Mouse (Mus musculus): ENCODE data around the gene Glrx5.

Gene Glrx5

GRCm38 (mm10) chr12:105032147-105032831, at the start of gene Glrx5:
Gene Glrx5 (plus strand): TSS chr12:105032688.
- DNase-seq (ENCODE audit: low spot score in 2 of 2) = peak; percentile 100

DNA sequence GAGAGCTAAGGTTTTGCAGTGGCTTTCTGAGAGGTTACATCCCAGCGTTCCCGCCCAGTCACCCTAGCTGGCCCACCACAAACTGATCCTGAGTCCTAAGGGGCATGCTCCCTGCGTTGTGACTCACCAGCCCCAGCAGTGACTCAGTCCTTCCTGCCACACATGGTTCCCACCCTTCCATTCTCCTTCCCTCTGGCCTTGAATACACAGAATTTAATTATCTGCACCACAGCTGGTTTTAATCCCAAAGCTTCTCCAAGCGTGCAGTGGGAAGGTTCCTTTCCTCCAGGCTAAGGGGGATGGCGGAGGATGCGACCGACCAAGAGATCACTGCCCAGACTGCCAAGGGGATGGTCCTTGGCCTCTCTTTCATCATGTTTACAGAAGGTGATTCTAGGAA, 49.0 kb upstream of the Glrx5 start:
- no peak for DNase-seq (ENCODE audit: low spot score in 2 of 2)

DNA sequence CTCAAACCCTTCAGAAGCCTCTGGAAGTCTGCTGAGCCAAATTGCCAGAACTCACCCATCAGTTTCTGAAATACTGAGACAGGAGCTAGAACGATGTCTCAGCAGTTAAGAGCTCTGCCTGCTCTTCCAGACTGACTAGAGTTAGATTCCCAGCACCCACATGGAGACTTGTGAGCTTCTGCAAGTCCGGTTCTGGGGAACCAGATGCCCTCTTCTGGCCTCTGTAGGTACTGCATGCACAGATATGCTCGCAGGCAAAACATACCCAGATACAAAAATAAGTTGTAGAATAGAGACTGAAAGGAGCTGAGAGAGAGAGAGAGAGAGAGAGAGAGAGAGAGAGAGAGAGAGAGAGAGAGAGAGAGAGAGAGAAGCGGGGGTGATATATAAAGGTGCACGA, 47.4 kb upstream of the Glrx5 start:
- no peak for DNase-seq (ENCODE audit: low spot score in 2 of 2)

DNA sequence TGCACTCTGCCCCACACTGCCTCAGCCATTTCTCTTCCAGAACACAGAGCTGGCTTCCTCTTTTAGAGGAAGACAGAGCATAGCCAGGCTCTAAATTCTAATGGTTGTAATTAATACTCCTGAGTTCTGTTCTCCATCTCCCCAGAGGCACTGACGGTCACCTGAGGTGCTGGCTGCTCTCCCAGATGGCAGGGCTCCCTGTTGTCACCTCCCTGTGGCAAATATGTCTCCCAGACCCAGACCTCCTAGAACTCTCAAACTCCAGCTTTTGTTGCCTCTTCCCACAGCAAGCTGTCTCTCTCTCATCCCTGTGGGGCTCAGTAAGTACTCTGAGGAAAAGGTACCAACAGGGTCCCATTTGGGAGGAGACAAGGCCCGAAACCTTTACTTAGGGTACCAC, 46.5 kb upstream of the Glrx5 start:
- no peak for DNase-seq (ENCODE audit: low spot score in 2 of 2)

GRCm38 (mm10) chr12:104986781-104987180, 45.7 kb upstream of the Glrx5 start:
- DNase-seq (ENCODE audit: low spot score in 2 of 2) = no peak

- no peak for DNase-seq (ENCODE audit: low spot score in 2 of 2)
Observed at GRCm38 (mm10) chr12:104987936-104988335, 44.6 kb upstream of the Glrx5 start.

DNA sequence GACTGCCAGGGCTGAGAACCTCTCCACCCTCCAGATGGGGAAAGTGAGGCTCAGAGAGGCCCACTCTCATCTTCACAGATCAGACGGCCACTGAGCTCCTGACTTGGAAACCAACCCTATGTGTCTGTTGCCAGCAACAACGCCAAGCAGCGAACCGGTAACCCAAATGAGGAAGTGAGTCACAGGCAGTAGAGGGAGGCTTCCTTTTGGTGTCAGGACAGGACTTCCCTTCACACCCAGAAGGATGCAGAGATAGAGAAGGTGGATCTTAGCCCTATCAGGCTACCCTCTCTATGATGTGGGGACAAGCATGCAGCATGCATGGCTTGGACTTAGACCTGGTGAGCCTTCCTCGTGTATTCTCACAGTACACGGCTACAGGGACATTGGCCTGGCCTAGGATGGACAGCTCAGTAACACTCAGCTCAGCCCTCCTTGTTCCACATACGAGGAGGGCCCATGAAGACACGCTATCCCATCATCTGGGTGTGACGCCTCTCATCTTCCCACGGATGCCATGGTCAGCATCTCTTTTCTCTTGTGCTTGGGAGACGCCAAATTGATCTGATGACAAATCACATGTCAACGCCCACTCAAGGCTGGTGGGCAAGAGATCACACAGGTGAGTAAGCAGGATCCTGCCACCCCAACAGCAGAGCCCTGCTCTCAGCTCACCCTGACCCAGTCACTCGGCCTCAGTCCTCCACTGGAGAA, 41.6 kb upstream of the Glrx5 start:
- no peak for DNase-seq (ENCODE audit: low spot score in 2 of 2)

- DNase-seq (ENCODE audit: low spot score in 2 of 2) = no peak
Observed at GRCm38 (mm10) chr12:104992123-104992741, 40.3 kb upstream of the Glrx5 start.

DNA sequence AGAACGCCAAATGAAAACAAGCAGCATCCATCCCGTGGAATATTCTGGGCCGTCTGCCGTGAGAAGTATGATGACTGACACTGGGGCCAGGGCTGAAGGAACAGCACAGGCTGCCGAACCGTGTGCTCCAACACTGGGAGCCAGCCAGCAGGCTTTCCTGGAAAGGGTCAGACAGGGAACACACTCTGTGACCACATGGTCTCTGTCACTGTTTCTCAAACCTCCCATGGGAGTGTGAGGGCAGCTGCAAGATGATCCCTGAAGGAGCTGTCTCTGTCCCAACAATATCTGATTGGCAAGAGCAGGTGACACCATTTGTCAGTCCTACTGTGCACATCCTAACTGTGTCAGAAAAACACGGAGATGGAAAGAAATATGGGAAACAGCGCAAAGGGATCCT, 39.6 kb upstream of the Glrx5 start:
- no peak for DNase-seq (ENCODE audit: low spot score in 2 of 2)

GRCm38 (mm10) chr12:104995259-104995876, 37.1 kb upstream of the Glrx5 start:
- no peak for DNase-seq (ENCODE audit: low spot score in 2 of 2)

GRCm38 (mm10) chr12:104996012-104996728, 36.3 kb upstream of the Glrx5 start:
- DNase-seq (ENCODE audit: low spot score in 2 of 2) = no peak

- no peak for DNase-seq (ENCODE audit: low spot score in 2 of 2)
Observed at GRCm38 (mm10) chr12:104997159-104997558, 35.3 kb upstream of the Glrx5 start.

- DNase-seq (ENCODE audit: low spot score in 2 of 2) = no peak
Observed at GRCm38 (mm10) chr12:104997641-104998293, 34.7 kb upstream of the Glrx5 start.

DNA sequence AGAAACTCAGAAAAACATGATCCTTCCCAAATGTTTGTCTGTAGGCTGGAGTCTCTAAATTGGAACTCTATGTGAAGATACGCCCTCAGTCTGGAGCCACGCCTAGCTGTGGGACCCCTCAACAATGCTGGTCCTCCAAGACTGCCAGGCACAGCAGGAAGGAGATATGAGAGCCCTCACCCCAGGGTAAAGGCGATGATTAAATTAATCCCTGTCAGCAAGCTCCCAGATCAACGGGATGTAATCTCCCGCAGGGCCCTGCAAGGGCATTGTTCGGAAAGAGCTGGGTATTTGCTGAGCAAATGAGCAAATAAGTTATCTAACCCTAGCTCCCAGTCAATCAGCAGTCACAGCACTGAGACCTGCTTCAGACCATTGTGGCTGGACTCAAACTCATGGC, 33.9 kb upstream of the Glrx5 start:
- no peak for DNase-seq (ENCODE audit: low spot score in 2 of 2)

DNA sequence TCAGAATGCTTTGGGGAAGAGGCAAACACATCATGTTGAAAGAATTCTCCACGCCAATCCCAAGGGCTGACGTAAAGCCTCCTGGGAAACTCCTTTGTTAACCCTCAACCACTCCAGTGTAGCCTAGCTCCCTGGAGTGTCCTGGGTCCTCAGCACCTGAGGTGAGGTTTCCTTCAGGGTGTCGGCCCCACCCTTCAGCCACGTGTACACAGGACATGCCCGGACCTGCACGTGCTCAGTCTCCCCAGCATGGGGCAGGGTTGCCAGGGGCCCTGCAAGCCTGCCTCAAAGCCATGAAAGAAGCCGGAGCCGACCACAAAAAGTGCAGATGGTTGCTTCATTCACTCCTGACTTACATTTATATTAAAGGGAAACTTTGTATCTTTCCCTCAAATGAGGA, 33.3 kb upstream of the Glrx5 start:
- no peak for DNase-seq (ENCODE audit: low spot score in 2 of 2)

GRCm38 (mm10) chr12:105000487-105001283, 31.8 kb upstream of the Glrx5 start:
- no peak for DNase-seq (ENCODE audit: low spot score in 2 of 2)

DNA sequence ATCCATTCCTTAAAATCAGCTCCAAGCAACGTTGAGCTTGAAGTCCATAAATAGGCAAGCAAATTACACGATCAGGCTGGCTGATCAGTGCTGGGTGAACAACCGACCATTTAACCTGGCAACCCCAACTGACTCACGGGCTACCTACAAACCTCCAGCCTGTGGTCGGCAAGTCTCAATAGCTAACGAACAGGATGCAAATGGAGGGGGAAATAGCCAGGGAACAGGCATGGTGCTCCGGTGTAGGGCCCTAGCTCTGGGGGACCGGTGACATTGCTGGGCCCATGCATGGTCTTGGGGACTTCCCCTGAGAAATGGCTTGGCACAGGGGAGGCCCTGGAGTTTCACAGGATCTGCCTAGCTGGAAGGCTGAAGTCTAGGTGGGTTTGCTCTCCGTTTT, 31.2 kb upstream of the Glrx5 start:
- no peak for DNase-seq (ENCODE audit: low spot score in 2 of 2)

- DNase-seq (ENCODE audit: low spot score in 2 of 2) = no peak
Observed at GRCm38 (mm10) chr12:105002340-105003132, 30.0 kb upstream of the Glrx5 start.

GRCm38 (mm10) chr12:105003158-105003557, 29.3 kb upstream of the Glrx5 start:
- DNase-seq (ENCODE audit: low spot score in 2 of 2) = no peak

GRCm38 (mm10) chr12:105003715-105004114, 28.8 kb upstream of the Glrx5 start:
- no peak for DNase-seq (ENCODE audit: low spot score in 2 of 2)

All from right cerebral cortex, postnatal 10 days (tissue).